Mouse (Mus musculus) adrenal gland, adult 2 months (tissue): Measurements from ENCODE around the gene Gucy2c. TPM values are rescaled to one million over a fixed set of nuclear protein-coding genes. Genes with fewer than 3 reads are reported as not detected.
"Not testable (repeated sequence)": the region's sequence is repeated elsewhere in the genome, so short reads cannot be mapped to it uniquely, and the experiment has no call there.

Experiments
- DNase-seq: peaks from one replicate; pipeline ENCODE4 v3.0.0; 2021
- polyA plus RNA-seq: library from polyadenylated mRNA; depleted of rRNA; stranded (reverse); fragments of >200 nt; gene quantifications from 2 replicates; pipeline ENCODE4 v1.2.3, GENCODE M21; 2012
- total RNA-seq, 2 experiments: library from RNA; stranded (reverse); gene quantifications; 2 replicates each; pipeline ENCODE4 v1.2.3; 2021

The Gucy2c gene
- total and polyA plus RNA-seq, 3 experiments, result not detected

DNA sequence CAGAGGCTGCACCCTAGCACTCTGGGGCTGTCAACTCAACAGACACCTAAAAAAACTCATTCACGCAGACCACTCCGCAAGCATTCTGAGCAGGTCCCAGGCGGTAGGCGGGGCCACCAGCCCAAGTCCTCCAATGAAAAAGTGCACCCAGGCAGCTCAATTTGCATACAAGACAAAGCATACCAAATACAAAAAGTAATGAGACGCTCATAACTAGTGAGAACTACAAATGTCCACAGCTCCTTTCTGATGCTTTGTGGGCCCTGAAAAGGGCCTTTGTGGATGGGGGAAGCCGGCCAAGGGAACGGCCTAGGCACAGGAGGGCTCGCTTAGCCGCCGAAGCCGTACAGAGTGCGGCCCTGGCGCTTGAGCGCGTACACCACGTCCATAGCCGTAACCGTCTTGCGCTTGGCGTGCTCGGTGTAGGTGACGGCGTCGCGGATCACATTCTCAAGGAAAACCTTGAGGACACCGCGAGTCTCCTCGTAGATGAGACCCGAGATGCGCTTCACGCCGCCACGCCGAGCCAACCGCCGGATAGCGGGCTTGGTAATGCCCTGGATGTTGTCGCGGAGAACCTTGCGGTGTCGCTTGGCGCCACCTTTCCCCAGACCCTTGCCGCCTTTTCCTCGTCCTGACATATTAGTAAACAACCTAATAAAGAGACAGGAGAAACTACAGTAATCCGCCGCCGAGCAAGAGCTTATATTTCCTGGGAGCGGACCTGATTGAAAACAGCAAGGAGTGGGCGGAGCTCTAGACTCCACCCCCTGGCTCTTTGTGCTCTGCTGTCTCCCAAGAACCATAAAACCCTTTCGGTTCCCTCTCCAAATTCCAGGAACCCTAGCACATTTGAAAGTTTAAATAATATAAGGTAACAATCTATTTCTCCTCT, 22.4 kb upstream of the Gucy2c start, which contains the start of gene Hist4h4:
Gene Hist4h4, minus strand, starts transcription at position 677 of the 895 bp plus-strand sequence.
- DNase-seq, result peak; percentile 95

DNA sequence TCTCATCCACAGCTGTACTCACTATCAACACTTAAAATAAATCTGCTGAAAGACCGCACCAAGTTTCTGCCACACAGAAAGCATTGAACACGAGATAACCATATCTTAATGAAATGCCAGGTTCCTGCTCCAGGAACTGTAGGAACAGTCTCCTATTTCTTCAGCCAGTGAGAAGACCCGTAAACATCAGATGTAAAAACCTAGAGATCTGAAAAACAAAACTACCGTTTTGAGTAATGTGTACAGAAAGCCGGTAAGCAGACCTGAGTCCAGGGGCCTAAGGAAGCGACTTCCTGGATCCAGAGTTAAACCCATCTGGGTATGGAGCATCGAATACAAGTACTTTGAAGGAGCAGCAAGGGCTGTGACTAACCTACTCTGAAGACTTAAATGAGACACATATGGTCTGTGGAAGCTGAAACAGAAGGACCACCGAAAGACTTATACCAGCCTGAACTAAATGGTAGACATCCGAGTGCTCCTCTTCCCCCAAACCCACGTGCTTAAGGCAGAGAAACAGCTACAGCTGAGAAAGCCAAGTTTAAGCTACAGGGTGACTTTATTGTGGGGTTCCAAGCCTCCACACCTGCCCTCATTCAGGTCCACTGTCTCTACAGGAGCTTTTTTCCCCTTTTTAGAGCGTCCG, 21.7 kb upstream of the Gucy2c start:
- DNase-seq, result no peak

DNA sequence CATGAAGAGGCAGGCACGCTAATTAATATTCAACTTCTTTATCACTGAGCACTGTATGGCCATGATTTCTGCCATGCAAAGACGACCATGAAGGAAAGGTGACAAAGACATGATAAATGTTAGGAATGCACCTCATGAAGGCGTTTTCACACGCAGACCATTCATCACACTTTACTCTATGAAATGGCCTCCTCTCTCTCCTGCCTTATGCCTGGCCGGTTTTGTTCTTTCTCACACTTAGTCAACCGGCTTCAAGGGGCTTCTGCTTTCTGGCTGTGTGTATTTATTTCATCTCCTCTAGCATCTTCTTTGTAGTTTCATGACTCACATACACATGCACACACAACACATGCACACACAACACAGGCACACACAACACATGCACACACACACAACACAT, 19.7 kb upstream of the Gucy2c start:
- no peak for DNase-seq

DNA sequence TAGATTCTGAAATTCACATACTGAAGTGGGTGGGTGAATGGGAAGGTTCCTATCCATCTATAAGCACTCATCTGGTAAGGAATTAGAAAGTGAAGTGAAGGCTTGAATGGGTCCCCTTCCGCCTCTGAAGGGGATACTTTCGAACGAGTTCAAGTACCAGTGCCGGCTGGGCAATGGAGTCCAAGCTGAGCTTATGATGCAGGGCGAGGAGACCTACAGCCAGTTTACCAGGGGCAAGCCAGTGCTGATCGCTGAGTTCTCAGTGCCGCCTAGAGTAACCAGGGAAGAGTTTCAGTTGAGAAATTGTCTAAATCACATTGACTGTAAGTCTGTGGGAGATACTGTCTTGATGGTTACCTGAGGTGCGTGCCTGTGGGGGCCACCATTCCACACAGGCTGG, 19.1 kb upstream of the Gucy2c start:
- no peak for DNase-seq

DNA sequence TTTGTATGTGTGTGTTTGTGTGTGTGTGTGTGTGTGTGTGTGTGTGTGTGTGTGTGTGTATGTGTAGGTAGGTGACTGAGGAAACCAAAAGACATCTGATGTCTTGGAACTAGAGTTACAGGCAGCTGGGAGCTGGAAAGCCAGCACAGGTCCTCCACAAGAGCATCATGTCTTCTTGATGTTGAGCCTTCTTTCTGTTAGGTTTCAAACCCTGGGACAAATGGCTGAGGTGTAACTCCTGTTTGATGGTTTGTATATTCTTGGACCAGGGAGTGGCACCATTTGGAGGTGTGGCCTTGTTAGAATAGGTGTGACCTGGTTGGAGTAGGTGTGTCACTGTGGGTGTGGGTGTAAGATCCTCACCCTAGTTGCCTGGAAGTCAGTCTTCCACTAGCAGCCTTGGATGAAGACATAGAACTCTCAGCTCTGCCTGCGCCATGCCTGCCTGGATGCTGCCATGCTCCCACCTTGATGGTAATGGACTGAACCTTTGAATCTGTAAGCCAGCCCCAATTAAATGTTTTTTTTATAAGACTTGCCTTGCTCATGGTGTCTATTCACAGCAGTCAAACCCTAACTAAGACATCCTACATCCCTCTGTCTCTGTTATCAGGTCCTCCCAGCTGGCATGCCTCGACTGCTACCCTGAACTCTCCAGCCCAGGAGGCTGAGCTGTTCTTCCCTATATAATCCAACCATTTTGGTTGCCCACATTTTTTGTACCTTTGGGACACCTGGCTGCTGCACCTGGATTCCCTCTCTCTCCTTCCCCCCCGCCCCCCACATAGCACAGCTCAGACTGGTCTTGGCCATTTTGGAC, 16.5 kb upstream of the Gucy2c start:
- not testable (repeated sequence) for DNase-seq

DNA sequence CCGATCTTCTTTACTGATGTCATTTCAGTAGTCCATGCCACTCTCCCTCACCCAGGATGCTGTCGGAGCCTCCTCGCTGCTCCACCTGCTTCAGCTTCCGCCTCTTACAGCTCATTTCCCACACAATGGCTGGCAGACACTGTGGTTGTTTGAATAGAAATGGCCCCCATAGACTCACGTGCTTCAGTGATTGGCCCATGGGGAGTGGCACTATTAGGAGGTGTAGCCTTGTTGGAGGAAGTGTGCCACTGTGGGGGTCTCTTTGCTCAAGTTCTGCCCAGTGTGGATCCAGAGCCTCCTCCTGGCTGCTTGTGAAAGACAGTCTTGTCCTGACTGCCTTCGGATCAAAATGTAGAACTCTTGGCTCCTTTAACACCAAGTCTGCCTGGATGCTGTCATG, 14.3 kb upstream of the Gucy2c start:
- DNase-seq, result no peak

DNA sequence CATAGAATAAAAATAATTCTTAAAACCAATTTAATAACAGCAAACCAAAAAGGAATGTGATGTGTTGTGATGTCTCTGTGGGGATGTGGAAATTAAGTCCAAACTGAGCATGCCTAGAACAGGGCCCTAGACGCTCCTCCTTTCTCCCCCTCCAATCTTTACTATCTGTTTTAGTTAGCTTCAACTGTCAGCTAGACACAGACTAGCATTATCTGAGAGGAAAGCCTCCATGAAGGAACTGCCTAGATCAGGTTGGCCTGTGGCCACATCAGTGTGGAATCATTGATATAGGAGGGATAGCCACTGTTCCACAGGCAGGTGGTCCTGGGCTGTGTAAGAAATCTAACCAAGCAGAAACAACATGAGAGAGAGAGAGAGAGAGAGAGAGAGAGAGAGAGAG, 13.5 kb upstream of the Gucy2c start:
- DNase-seq, result no peak

DNA sequence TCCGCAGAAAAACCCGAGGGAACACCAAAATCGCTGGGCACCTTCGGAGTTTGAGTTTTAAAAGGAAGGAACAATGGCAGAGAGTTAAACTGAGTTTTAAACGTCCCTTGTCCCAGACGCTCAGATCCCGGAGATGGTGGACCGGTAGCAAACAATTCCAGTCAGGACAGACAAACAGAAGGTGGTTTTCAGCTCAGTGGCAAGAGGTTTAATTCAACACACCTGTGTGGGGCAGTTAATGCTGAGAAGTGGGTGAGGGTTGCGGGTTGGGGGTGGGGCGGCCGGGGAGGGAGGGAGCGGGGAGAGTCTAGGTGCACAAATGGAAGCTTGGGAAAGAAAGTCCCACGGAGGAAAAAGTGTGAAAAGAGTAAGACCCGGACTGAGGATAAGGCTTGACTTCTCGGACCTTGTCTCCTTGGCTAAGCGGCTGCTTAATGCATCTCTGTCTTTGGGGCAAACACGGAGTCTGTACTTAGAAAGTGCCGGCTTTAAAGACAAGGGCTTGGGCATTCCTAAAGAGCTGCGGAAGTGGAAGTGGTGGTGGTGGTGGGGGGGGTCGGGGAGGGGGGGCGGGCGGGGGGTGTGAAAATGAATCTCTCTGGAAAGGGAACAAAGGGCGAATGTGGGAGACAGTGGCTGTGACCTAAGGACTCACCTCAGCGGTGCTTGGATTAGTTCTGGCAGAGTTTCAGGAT, 12.4 kb upstream of the Gucy2c start:
- no peak for DNase-seq

DNA sequence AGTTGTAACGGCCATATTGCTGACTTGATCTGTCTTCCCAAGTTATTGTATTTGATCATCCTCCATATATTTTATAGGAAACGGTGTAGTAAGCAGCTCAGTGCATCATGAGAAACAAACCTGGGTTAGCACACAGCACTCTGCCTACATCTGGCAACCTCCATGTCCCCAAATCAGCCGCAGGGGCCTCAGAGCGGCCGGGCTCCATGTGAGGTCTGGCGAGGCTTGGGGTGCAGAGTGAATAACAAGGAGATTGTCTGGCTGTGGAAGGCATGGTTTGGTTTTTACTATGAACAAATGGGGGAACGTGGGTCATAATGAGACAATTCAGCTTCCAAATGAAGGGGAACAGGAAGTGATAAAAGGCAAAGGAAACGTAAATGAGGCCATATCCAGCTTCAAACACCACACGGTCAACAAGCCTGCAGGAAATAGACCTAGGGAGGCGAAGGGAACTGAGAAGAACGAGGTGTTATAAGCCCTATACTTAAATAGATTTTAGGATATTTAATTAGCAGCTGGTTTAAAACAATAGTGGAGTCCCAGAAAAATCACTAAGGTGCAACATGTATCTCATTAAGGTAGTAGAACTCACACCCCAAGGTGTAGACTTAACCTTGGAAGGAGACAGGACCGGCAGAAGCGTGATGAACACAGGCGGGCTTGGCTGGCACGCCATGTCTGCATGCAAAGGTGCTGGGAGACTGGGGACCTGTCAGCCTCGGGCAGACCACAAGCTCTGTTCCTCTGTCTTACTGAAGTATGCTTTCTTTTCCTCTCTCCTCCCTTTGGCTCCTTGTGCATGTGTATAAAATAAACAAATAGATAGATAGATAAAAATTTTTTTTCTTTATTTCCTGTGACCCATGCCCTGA, 11.6 kb upstream of the Gucy2c start:
- DNase-seq, result no peak

DNA sequence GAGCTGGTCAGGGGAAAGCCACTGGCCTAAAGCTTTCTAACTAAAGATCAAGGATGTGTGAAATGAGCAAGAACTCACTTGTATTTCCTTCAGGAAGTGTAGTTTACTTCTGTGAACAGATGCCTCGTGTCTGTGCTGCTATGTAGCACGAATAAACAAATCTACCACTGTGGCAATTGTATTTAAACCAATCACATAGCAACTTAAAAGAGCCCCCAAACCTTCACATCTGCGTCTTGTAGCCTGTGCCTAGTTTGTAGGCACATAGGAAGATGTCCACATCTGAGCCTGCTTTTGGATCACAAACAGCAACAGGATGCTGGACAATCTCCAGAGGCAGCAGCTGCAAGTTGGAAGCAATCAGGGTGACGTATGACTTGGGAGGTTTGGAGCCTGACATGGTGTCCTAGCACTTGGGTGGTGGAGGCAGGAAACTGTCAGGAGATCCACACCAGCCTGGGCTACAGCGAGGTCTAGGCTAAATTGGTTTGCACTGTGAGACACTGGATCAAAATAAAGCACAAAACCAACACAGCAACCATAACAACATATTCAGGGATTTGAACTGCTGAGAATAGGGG, 7.9 kb upstream of the Gucy2c start:
- DNase-seq, result no peak

DNA sequence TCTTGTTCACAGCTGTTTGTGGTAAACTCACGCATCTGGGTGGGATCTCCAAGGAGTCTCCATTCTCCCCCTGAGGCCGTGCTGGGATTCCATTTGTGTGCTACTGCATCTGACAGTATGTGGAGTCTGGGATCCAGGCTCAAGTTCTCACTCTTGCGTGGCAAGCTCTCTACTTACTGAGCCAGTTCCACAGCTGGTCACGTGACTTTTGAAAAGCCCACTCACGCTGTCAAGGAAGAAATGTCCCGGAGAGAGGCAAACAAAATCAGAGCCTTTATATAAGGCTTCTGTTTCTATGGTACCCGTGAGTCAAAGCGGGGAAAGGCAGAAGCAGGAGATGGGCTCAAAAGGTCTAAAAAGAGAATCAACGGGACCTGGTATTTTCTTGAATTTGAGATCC, 1.2 kb upstream of the Gucy2c start:
- DNase-seq, result no peak

DNA sequence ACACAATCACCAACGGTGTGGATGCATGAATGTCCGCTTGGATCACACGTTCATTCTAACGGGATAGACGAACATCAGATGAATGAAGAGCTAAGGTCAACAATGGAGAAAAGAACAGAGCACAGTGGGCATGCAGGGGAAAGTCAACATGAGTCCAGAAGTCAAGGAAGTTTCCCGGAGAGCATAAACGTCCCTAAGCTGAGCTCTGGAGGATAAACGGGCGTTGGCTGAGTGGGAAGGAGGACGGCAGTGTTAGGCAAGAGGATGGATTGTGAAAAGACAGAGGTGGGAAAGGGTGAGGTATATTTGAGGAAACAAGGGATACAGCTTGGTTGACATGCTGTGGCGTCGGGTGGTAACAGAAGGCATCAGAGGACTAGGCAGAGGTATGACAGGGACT, 581 bp upstream of the Gucy2c start:
- DNase-seq, result no peak

DNA sequence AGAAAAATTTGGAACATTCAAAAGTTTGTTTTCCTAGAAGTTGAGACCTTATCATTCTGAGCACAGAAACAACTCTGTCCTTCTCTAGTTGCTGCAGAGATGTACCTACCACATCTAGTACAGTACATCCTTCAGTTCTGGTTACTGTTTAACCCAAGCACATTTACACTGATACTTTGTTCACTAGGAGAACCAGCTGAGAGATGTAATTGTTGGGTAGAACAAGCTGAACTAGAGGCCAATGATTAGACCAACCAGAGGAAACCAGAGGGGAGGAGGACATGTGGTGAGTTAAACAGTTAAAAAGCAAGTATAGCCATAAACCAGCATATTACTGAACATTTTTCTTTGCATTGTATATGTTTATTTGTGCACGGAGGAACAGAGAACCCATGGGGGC, 5.2 kb downstream of the Gucy2c start:
- no peak for DNase-seq

DNA sequence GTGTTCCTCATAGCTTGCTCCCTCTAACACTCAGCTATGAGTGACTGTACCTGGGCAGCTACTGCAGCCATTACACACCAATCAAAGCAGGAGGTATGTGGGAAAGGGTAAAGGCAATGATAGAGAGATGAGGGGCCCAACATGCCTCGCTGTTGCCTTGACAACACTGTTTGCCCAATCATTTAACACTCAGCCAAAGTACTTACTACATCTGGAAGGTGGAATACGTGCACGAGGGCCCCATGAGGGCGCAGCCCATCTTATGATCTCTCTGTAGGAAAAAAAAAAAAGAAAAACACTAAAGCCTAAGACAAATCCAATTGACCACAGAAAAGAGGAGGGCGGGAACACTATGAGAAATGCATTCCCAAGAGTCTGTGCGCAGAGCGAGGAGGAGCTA, 11.7 kb downstream of the Gucy2c start:
- no peak for DNase-seq

DNA sequence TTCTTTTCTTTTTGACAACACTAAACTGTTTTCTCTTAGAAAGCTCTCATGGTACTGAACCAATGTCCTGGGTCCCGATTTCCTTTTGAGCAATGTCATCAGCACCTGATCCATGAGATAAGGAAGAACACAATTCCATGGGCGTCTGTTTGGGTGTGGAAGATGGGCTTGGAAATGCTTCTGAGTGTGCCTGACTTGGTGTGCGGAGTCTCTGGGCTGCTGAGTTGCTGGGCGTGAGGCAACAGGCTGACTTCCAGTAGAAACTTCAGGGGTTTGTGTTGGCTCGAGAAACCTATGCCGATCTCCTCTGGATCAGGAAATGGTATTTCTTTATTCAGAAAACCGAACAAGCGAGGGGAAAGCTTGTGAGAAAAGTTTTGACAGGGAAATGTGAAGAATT, 12.4 kb downstream of the Gucy2c start:
- no peak for DNase-seq

DNA sequence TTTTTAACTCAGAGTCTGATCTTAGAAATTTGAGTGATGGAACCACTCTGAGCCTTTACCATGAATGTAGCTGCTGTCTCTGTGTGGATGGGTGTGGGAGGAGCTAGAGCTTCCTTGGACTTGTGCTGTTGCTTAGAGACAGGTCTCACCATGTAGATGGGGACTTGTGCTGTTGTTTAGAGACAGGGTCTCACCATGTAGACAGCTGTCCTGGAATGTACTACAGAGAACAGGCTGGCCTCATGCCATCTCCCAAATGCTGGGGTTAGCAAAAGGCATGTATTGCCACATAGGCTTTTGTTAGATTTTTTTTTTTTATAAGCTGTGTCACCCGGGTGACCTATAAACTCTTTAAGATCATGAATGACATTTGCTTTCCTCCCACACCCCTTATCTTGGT, 17.7 kb downstream of the Gucy2c start:
- no peak for DNase-seq

DNA sequence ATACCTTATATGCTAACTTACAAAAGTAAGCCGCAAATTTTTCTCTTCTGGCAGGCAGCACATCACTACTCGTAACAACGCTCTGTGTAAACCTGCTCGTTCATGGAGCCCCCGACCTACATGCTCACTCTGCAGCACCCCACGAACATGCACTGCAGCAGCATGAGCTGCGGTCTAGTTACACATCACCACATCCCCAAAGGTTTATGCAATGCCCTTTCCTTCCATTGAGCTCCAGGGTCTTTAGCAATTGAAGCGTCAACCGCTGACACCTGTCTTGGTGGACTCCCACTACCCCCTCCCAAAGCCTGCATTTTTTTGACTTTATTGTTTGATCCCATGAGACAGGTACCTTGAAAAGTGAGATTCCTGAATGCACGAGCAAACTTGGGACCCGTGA, 31.0 kb downstream of the Gucy2c start:
- DNase-seq, result no peak

DNA sequence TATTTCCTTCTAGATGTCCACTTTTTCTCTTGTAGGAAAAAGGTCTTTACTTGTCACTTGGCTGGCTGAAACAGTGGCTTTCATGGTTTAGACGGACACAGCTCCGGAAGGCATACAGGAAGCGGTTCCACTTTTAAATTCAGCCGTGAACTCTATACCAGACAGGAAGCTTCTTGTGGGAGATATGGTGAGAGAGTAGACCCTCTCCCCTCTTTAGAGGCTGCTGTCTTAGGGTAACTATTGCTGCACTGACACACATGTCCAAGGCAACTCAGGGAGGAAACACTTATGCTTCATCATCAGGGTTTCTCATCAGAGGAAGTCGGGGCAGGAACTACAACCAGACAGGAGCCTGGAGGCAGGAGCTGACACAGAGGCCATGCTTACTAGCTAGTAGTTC, 36.0 kb downstream of the Gucy2c start:
- no peak for DNase-seq

DNA sequence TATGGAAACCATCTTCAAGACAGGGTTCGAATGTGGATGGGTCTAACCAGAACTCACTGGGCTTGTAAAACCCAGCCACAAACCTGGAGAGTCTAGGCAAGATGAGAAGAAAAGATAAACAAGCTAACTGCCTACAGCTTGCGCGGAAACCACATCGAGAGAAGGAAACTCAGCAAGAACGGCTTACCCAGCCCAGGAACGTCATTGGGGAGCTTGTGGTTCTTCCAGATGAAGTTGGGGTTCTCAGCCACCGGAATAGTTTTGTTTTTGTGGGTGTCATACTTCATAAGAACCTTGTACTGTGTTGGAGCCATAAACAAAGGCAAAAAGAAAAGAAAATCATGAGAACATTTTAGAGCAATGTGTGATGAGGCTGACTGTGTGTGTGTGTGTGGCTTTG, 37.8 kb downstream of the Gucy2c start:
- no peak for DNase-seq

DNA sequence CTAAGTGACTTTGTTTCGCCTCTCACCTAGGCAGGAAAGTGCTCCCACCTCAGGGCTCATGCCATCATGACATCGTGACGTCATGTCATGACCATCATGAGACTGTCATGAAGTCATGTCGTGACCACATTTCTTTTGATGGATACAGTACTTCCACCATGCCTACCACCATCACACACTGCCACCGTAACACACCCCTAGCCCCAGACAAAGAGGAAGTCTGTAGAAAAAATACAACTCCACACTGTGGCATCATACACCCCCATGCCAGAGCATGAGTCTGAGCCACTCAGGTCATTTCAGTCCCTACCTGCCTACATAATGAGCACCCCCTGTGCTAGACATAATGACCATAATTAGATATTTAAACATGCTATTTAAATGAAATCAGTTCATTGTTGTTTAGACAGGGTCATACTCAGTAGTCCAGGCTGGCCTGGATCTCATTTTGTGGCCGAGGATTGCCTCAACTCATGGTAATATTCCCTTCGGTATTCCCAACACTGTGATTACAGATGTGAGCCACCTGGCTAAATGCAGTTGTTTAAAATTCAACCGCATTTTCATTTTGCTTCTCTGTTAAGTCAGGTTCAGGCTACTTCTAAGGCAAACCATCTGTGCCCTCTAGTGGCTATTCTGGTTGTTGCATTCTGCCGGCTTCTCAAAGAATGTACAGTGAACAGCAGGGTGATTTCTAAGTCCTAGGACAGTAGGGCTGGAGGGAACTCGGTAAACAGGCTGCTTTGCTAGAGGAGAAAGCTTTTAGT, 39.0 kb downstream of the Gucy2c start:
- DNase-seq, result peak; percentile 70
